Mouse (Mus musculus) gonadal fat pad, adult 2 months (tissue): ENCODE measurements around the gene Trappc6a. TPM values are rescaled to one million over a fixed set of nuclear protein-coding genes. Genes with fewer than 3 reads are reported as not detected.

Source experiments
- DNase-seq: peaks from one replicate; pipeline ENCODE4 v3.0.0-alpha.2; 2012; ENCODE audit warnings: low read depth
- polyA plus RNA-seq: library from polyadenylated mRNA; depleted of rRNA; stranded (reverse); fragments of >200 nt; gene quantifications from 2 replicates; pipeline ENCODE4 v1.2.3, GENCODE M21; 2012

Gene Trappc6a
- polyA plus RNA-seq, 1 experiment: 128 TPM

GRCm38 (mm10) chr7:19523757-19524419, 15.7 kb downstream of the Trappc6a start:
- no peak for DNase-seq

DNA sequence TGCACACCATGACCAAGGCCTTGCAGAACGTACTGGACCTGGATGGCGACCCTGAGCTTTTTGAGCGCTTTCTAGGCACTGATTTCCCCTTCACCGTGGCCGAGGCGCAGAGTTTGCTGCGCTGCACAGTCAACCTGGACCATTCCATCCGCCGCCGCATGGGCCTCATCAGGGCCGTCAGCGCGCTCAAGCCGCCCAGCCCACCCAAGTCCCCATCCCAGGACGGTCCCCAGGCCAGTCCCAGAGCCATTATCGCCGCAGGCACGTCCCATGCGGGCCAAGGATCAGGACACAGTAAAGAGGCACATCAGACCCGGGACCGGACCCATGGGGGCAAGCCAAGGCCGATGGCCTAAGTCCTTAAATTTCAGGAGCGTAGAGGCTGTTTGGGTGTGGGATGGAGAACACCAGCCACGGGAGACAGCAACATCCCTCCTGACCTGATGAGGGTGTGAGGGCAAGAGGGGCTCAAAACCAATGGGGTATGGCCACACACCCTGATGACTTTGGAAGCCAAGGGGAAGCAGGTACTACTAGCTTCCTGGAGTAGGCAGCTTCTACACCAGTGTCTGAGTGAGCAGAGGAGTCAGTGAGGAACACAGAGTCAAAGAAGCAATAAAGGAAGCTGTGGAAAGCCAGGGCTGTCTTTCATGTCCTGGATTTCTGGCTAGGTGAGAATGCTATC, 16.4 kb downstream of the Trappc6a start:
- DNase-seq: no peak

- DNase-seq: no peak
Measured at GRCm38 (mm10) chr7:19525105-19525481, 16.9 kb downstream of the Trappc6a start.

DNA sequence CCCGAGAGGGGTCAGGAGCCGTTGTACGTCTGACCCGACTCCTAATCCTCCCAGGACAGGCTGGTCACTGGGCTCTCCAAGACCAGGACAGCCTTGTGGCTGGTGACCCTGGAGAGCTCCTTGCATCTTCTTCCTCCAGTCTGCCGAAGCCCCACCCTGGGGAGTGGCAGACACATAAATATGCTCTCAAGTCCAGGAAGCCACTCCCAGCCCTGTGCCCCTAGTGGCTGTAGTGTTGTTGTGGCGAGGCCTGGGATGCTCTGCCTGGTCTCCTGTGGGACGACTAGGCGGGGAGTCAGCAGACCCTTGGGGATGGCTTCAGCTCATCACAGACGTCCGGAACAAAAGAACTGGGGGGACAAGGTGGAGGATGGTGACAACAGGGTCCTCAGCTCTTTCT, 22.9 kb downstream of the Trappc6a start:
- no peak for DNase-seq

GRCm38 (mm10) chr7:19532240-19532639, 24.0 kb downstream of the Trappc6a start:
- DNase-seq: no peak

- DNase-seq: no peak
Measured at GRCm38 (mm10) chr7:19534676-19535075, 26.5 kb downstream of the Trappc6a start.

GRCm38 (mm10) chr7:19540771-19541566, 32.8 kb downstream of the Trappc6a start:
- DNase-seq: no peak

DNA sequence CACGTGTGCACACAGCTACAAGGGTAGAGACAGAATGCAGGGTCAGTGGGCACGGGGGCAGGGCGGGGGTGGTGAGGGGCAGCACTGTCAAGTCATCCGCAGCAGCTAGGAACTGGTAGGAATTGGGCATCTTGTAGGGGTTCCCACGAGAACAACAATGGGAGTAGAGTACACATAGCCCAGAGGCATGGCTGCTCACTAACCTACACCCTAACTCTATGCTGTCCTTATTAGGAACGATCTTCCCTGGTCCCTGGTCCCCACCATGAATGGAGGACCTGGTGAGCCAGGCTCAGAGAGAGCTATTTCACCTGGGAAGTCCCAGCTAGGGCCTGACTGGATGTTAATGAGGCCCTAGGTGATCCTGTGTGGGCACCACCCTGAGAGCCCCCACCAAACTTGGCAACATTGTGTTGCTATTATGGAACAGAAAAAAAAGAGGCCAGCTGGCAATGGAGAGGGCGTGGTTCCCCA, 33.5 kb downstream of the Trappc6a start:
- DNase-seq: no peak

DNA sequence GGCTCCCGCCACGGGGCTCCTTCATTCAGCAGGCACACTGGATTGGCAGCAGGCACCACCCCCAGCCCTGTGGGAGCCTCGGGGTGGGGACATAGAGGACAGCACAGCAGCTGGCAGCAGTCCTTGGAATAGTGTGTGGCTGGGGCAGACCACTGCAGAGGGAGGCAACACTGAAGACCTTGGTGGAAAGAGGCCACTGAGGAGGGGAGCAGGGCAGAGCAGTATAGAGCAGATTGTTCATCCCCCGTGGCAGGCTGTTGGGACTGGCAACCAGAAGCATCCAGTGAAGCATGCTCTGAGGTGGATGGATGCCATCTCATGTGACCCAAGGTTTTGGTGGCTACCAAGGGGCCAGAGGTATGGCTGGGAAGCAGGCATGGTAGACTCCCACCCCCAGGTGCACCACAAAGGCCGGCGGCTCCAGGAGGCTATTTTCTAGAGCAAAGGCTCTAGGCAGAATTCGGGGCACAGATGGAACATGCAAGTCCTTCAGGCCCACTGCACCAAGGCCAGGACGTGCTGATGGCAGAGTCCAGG, 34.0 kb downstream of the Trappc6a start:
- DNase-seq: no peak

DNA sequence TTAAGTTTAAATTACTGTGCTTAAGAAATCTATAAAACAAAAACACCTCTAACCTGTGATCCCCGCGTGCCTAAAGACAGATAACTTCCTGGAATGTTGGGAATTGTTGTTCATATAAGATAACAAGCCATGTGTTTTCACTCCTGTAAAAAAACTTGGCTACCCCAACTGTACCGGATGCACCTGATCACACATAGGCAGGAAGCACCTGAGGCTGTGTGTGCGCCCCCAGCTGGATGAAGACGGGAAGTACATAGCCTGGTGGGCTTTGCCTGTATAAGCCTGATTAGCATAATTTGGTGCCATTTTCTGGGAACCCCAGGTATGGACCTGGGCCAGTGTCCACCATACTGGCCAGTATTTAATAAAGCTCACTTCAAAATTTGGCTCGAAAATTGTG, 35.4 kb downstream of the Trappc6a start:
- no peak for DNase-seq

- no peak for DNase-seq
Measured at GRCm38 (mm10) chr7:19546007-19546406, 37.8 kb downstream of the Trappc6a start.

GRCm38 (mm10) chr7:19547344-19547969, 39.3 kb downstream of the Trappc6a start:
- no peak for DNase-seq

DNA sequence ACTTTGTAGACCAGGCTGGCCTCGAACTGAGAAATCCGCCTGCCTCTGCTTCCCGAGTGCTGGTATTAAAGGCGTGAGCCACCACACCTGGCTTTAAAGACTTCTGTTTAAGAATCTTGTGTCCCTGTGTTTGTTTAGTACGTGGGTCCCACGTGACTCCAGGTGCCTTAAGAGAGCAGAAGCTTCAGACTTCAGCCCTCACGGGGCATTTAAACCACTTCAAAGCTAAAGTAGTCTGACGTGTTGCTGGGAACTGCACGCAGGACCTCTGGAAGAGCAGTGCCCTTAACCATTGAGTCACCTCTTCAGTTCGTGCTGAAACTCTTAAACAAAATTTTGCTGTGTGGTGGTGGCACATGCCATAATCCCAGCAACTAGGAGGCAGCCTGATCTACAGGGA, 41.2 kb downstream of the Trappc6a start:
- no peak for DNase-seq

GRCm38 (mm10) chr7:19551634-19552033, 43.4 kb downstream of the Trappc6a start:
- peak; percentile 52 for DNase-seq

DNA sequence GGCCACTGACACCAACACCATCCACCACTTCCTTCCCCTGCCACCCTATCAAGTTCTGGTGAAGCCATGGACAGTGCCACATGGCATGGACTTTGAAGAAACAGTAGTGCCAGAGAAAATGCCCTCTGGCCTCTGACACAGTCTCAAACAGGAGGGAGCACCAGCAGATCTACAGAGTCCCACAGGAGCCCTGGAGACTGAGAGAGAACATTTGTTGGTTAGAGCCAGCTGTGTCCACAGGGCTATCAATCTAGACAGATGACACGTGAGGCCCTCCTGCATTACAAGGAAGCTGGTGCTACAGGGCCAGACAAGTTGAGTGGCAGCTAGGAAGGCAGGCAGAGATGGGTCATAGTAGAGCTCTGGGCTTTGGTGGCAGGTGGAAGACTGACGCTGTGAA, 44.2 kb downstream of the Trappc6a start:
- no peak for DNase-seq

DNA sequence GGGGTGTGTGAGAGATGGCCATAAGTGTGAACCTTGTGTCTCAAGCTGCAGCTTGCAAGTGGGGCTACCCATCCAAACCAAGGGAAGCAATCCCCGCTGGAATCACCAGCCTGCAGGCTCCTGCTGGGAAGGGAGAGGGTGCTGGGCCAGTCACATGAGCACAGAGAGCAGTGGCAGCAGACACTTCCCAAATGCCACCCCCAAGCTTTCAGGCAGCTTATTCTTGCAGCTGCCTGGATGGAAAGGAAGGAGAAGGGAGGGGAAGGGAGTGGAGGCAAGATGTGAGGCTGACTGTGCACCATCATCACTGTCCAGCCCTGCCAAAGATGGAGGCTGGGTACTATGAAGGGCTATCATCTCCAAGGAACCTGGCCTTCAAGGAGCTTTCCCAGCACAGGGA, 46.0 kb downstream of the Trappc6a start:
- no peak for DNase-seq

DNA sequence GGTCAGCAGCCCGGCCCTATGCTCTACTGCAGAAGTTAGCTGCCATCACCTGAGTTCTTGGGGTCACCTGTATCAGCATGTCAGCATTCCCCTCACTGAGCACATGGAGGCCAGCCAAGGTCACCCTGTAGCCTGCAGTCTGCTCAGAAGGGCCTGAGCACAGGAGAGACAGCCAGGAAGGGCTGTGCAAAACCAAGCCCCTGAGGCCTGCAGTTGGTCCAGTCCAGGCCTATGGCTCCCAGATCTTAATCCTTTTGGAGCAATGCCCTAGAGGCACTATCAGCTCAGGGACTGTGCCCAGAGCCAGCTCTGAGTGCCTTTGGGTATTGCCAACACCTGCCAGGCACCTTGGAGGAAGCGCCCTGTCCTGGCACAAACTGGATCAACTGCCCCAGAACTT, 48.9 kb downstream of the Trappc6a start:
- no peak for DNase-seq

DNA sequence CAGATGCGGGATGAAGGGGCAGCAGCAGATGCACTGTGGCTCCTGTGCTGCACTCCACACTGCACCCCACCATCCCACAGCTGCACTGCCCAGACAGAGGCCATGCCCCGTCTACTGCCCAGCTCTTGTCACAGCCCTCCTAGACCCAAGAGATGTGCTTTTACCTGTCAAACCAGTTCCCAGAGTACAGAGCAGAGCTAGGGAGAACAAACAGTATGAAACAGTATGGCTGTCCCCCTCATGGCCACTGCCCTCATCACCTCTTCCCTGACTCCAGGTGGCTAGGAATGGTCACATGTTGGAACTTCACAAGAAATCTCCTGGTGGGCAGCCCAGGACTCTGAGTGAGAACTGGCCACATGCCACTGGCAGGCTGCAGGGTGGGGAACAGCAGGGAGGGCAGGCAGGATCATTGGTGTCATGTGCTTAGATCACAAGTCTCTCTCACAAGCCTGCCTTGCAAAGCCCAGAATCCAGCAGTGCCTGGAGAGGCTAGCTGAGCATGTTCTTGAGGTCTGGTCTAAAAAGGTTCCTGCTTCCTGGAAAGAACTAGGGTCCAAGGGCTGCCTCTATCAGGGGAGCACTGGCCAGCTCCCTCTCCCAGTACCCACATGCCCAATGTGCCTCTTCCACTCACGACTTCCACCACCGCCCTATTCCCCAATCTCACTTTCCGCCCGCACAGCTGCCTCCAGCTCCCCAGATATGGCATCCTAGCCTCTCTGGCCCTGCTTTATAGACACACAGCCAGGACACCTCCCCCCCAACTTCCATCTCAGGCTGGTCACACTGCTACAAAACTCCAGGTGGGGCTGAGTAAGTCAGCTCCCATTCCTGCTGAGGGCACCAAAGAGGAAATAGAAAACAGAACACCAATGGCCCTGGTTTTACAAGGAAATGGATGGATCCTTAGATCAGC, 50.0 kb downstream of the Trappc6a start:
- DNase-seq: no peak

- DNase-seq: no peak
Measured at GRCm38 (mm10) chr7:19558965-19559364, 50.8 kb downstream of the Trappc6a start.

- DNase-seq: no peak
Measured at GRCm38 (mm10) chr7:19560491-19561260, 52.5 kb downstream of the Trappc6a start.
